1 mouse cellular context compared by ENCODE assay signal in the genomic region with DNA sequence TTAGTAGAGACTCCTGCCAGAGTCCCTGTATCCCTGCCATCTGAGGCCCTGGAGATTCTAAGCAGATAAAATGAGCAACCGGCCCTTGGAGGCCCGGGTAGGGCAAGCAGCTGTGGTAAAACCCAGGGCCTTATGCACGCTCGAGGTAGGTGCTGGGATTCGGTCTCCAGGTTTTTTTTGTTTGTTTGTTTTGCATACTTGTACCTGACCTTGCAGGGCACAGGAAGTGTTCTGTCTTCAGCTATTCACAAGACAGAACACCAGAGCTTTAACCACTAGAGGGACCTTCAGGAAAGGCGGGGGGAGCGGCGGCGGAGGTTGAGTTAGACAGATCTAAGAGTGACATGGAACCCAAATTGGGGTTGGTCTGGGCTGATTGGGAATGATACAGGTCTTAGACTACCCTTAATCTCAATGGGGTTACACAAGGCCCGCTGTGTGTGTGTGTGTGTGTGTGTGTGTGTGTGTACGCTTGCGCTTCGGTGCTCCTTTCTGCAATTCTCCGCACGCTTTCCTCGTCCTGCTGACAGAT.
TF ChIP-seq lines count a peak whose summit lies in the region.

No protein-coding gene starts in this region.

TF ChIP-seq in CH12.LX, 34 proteins besides CTCF, POLR2A, EP300 and RAD21 (continued from another document):
- no peak for TF ChIP-seq E2F4 (IDR thresholded peaks at IDR 0.05; ENCODE audit: insufficient replicate concordance, low read depth, low read length)
- 0 out of 2 replicates have a peak, but pooled peaks have one; percentile 37 for TF ChIP-seq MYC (IDR thresholded peaks at IDR 0.05; ENCODE audit: low read depth, low read length)
- peak; percentile 9; the same call in 1 of the 2 replicates for TF ChIP-seq ZMIZ1 (IDR thresholded peaks at IDR 0.05; ENCODE audit: low read depth, low read length)
- TF ChIP-seq ZKSCAN1 (IDR thresholded peaks at IDR 0.05; ENCODE audit: borderline replicate concordance, low read depth, low read length), result no peak
- TF ChIP-seq ZC3H11A (IDR thresholded peaks at IDR 0.05; ENCODE audit: low read depth, low read length), result no peak
- TF ChIP-seq NELFE (IDR thresholded peaks at IDR 0.05; ENCODE audit: low read depth, low read length), result 0 out of 2 replicates have a peak, but pooled peaks have one; percentile 25
- TF ChIP-seq MAZ (IDR thresholded peaks at IDR 0.05; ENCODE audit: low read depth, low read length), result peak; percentile 79; the same call in 1 of the 2 replicates
- peak; percentile 22; the same call in 1 of the 2 replicates for TF ChIP-seq SIN3A (IDR thresholded peaks at IDR 0.05; ENCODE audit: low read length)
- TF ChIP-seq CHD1 (IDR thresholded peaks at IDR 0.05; ENCODE audit: low read depth, low read length), result peak; percentile 92; the same call in 1 of the 2 replicates
